Mouse (Mus musculus) urinary bladder, postnatal 0 days (tissue): ENCODE data around the gene Olfr938. TPM values are rescaled to one million over a fixed set of nuclear protein-coding genes. Genes with fewer than 3 reads are reported as not detected.

Experiments used
- microRNA-seq: library from miRNA; unstranded; fragments of <30 nt; microRNA quantifications from one replicate; pipeline ENCODE4, GENCODE M21; 2016
- polyA plus RNA-seq: library from polyadenylated mRNA; unstranded; fragments of >200 nt; fragmentation: Nextera tagmentation; extraction: Ambion mirVana; gene quantifications from 2 replicates; pipeline ENCODE4 v1.2.1, GENCODE M21; 2015

The Olfr938 gene
- not detected in 2 replicates for polyA plus RNA-seq

GRCm38 (mm10) chr9:39078787-39079186, at the start of gene Olfr938:
Olfr938 (minus strand) TSS chr9:39078887.

GRCm38 (mm10) chr9:39127831-39128230, 49.1 kb upstream of the Olfr938 start, which contains the start of gene Olfr27:
Olfr27 (plus strand) TSS chr9:39128131.

GRCm38 (mm10) chr9:39064851-39065250, 13.8 kb downstream of the Olfr938 start, which contains the start of gene Olfr937:
Olfr937 (minus strand) TSS chr9:39064951.

Small RNAs within 50 kb of the gene (microRNA-seq; reads per million reads assigned to microRNA genes)
- gene Gm25032 (not detected), gene Gm25529 (not detected)

Other genes with a start within 250 kb of the Olfr938 start
- not detected in 2 replicates for gene Olfr924, start 234.4 kb downstream of the Olfr938 start, polyA plus RNA-seq
- gene Olfr26, start 223.8 kb downstream of the Olfr938 start, polyA plus RNA-seq = not detected in 2 replicates
- gene Olfr926, start 201.8 kb downstream of the Olfr938 start, polyA plus RNA-seq = not detected in 2 replicates
- gene Olfr930, start 149.1 kb downstream of the Olfr938 start, polyA plus RNA-seq = not detected in 2 replicates
- gene Olfr933, start 106.6 kb downstream of the Olfr938 start, polyA plus RNA-seq = not detected in 2 replicates
- not detected in 2 replicates for gene Olfr934, start 90.6 kb downstream of the Olfr938 start, polyA plus RNA-seq
- gene Olfr935, start 79.2 kb downstream of the Olfr938 start, polyA plus RNA-seq = not detected in 2 replicates
- gene Olfr146, start 55.5 kb downstream of the Olfr938 start, polyA plus RNA-seq = not detected in 2 replicates
- not detected in 2 replicates for gene Olfr937, start 13.9 kb downstream of the Olfr938 start, polyA plus RNA-seq
- gene Olfr27, start 49.2 kb upstream of the Olfr938 start, polyA plus RNA-seq = not detected in 2 replicates
- not detected in 2 replicates for gene Olfr943, start 87.4 kb upstream of the Olfr938 start, polyA plus RNA-seq
- gene Olfr944, start 123.0 kb upstream of the Olfr938 start, polyA plus RNA-seq = not detected in 2 replicates
- gene Olfr1537, start 171.1 kb upstream of the Olfr938 start, polyA plus RNA-seq = not detected in 2 replicates
- not detected in 2 replicates for gene Olfr945, start 197.9 kb upstream of the Olfr938 start, polyA plus RNA-seq
- not detected in 2 replicates for gene Olfr948, start 247.2 kb upstream of the Olfr938 start, polyA plus RNA-seq